ENCODE assay signal across 9 mouse cellular contexts in genomic region chr4:127935369-127935768, GRCm38 (mm10). TPM values are rescaled to one million over a fixed set of nuclear protein-coding genes. Genes with fewer than 3 reads are reported as not detected.
DNase-seq lines count a peak whose midpoint lies in the region; TF ChIP-seq lines count a peak whose summit lies in the region.
"Had no signal": no experiment of that assay in that cellular context is flagged by ENCODE, and none has a peak within 500 bp of the region (broad histone marks: within the 10 kb centered on the region; RNA-seq: fewer than 3 reads in every experiment).

No protein-coding gene starts in this region.

- H3K27me3 ChIP-seq in cerebellum, adult 2 months (ENCODE audit: control insufficient read depth, insufficient read depth, low read length): no peaks in the 10 kb centered on the region

- peak; percentile 33 to 59 for DNase-seq in cerebellum, adult 2 months
- no peak for DNase-seq in cerebellum, adult 11-12 months
- DNase-seq in left cerebral cortex, adult 2 months (ENCODE audit: extremely low spot score in 1 of 2, low spot score in 2 of 2): peak; percentile 14 to 23
- no peak for DNase-seq in left cerebral cortex, postnatal 10 days (ENCODE audit: extremely low spot score in 1 of 2, low spot score in 2 of 2)
- peak; percentile 16 for DNase-seq in layer of hippocampus, adult 9-11 months
- DNase-seq in MN1 (ENCODE audit: low spot score): no peak
- DNase-seq in urinary bladder, postnatal 14 days (ENCODE audit: low spot score): no peak

- peak; percentile 80 for TF ChIP-seq CTCF in cerebellum, adult 2 months (IDR thresholded peaks at IDR 0.05; ENCODE audit: borderline replicate concordance, insufficient read depth, low read depth, low read length)
- peak; percentile 89 for TF ChIP-seq CTCF in left cerebral cortex, adult 2 months (IDR thresholded peaks at IDR 0.05)
- TF ChIP-seq CTCF in bone marrow, adult 2 months (IDR thresholded peaks at IDR 0.05; ENCODE audit: control insufficient read depth, insufficient read depth, low read length): peak; percentile 6; the same call in 1 of the 2 replicates

- no peak overlapping the region for H3K27ac ChIP-seq in cerebellum, adult 2 months (ENCODE audit: insufficient read depth, low read length)
- H3K27ac ChIP-seq in left cerebral cortex, adult 2 months: no peak overlapping the region
- H3K27ac ChIP-seq in bone marrow, adult 2 months (ENCODE audit: control insufficient read depth, insufficient read depth, low read depth, low read length, poor library complexity): no peak overlapping the region

- H3K4me1 ChIP-seq in cerebellum, adult 2 months (ENCODE audit: control insufficient read depth, insufficient read depth, low read length): no peaks in the 10 kb centered on the region
- no peaks in the 10 kb centered on the region for H3K4me1 ChIP-seq in bone marrow, adult 2 months (ENCODE audit: control insufficient read depth, insufficient read depth, low read length)

- TF ChIP-seq POLR2A in cerebellum, adult 2 months (IDR thresholded peaks at IDR 0.05; ENCODE audit: borderline replicate concordance, insufficient read depth, low read length): no peak
- TF ChIP-seq POLR2A in bone marrow, adult 2 months (IDR thresholded peaks at IDR 0.05; ENCODE audit: borderline replicate concordance, control insufficient read depth, low read depth, low read length): no peak

- no peak overlapping the region for H3K4me3 ChIP-seq in cerebellum, adult 2 months (replicated peaks; ENCODE audit: insufficient read depth, low read depth, low read length)
- no peak overlapping the region for H3K4me3 ChIP-seq in left cerebral cortex, adult 2 months
- H3K4me3 ChIP-seq in bone marrow, adult 2 months (replicated peaks; ENCODE audit: control insufficient read depth, low read depth, low read length): no peak overlapping the region

- 60% methylated on average over 3 of the region's 3 CpGs for WGBS in cerebellum, adult 2 months
- WGBS in bone marrow, adult 2 months: 50% methylated on average over 3 of the region's 3 CpGs

- intact Hi-C loops in left cerebral cortex, adult 2 months (cut with DNase I): no loop called here
- intact Hi-C loops in left cerebral cortex, postnatal 10 days (cut with DNase I): no loop called here

RNA-seq across cellular contexts. Expression of gene CK137956, which starts 35.4 kb away (rescaled TPM):
- polyA plus RNA-seq in cerebellum, adult 2 months (2012; rRNA removed): 0.57 and 0.80 TPM in 2 replicates
- 1 to 10 TPM; 1.1 to 1.6 TPM for total RNA-seq in left cerebral cortex, adult 2 months (2021)
- 1 to 10 TPM; 3.9 to 4.2 TPM for total RNA-seq in left cerebral cortex, postnatal 10 days (2021)
- not detected in 2 replicates for polyA plus RNA-seq in bone marrow, adult 2 months (2011; ENCODE audit: insufficient read depth, insufficient read length, low replicate concordance, missing spikeins)
- polyA plus RNA-seq: C2C12 had no signal

RNA-seq across cellular contexts. Expression of gene Csmd2, which starts 52.3 kb away (rescaled TPM):
- 13.4 and 13.7 TPM in 2 replicates for polyA plus RNA-seq in cerebellum, adult 2 months (2012; rRNA removed)
- 10 to 100 TPM; 61.9 to 63.0 TPM for total RNA-seq in left cerebral cortex, adult 2 months (2021)
- 10 to 100 TPM; 63.8 to 65.5 TPM for total RNA-seq in left cerebral cortex, postnatal 10 days (2021)
- 289 and 335 TPM in 2 replicates for polyA plus RNA-seq in bone marrow, adult 2 months (2011; ENCODE audit: insufficient read depth, insufficient read length, low replicate concordance, missing spikeins)
- polyA plus RNA-seq: C2C12 had no signal

Comparison
In these comparisons a context has a peak if more than half of its experiments do, and no peak if none do; other contexts are left out.
1. DNase-seq: peak in cerebellum, adult 2 months (2 of 2), left cerebral cortex, adult 2 months (2 of 2) and layer of hippocampus, adult 9-11 months (single experiment); none in cerebellum, adult 11-12 months (single experiment), left cerebral cortex, postnatal 10 days (0 of 2), MN1 (single experiment) and urinary bladder, postnatal 14 days (single experiment).
2. CTCF ChIP-seq: peak in every context shown above with its lines; median percentile 89 in left cerebral cortex, adult 2 months; 80 in cerebellum, adult 2 months; 6 in bone marrow, adult 2 months.